Mouse (Mus musculus) effector memory CD4-positive, alpha-beta T cell, adult 5 months (primary cell): ENCODE results near the gene Ttc33. TPM values are rescaled to one million over a fixed set of nuclear protein-coding genes. Genes with fewer than 3 reads are reported as not detected.

Source experiments
- polyA plus RNA-seq: library from polyadenylated mRNA; unstranded; fragments of 100-300 nt; shearing (Covaris generic); gene quantifications from one replicate; pipeline ENCODE4 v1.2.1, GENCODE M21; 2017

Ttc33 gene
- polyA plus RNA-seq = 26.4 TPM

GRCm38 (mm10) chr15:5185366-5186292 is at the start of gene Ttc33:
Gene Ttc33, plus strand, starts transcription at chr15:5185525.

GRCm38 (mm10) chr15:5143361-5144020 is 41.8 kb upstream of the Ttc33 start, which contains the start of gene Prkaa1:
Gene Prkaa1, plus strand, starts transcription at chr15:5143861.

GRCm38 (mm10) chr15:5243959-5244905 is 58.9 kb downstream of the Ttc33 start, which contains the start of gene Ptger4:
Gene Ptger4, minus strand, starts transcription at chr15:5244187.

Other genes with a start within 250 kb of the Ttc33 start
- gene C7, start 121.8 kb upstream of the Ttc33 start, polyA plus RNA-seq = not detected
- 30.0 TPM for gene Card6, start 77.0 kb upstream of the Ttc33 start, polyA plus RNA-seq
- 866 TPM for gene Rpl37, start 68.9 kb upstream of the Ttc33 start, polyA plus RNA-seq
- 32.9 TPM for gene Prkaa1, start 41.7 kb upstream of the Ttc33 start, polyA plus RNA-seq
- gene Ptger4, start 58.7 kb downstream of the Ttc33 start, polyA plus RNA-seq = 85.6 TPM